Mouse (Mus musculus): ENCODE measurements around the gene Kcnq1. TPM values are rescaled to one million over a fixed set of nuclear protein-coding genes. Genes with fewer than 3 reads are reported as not detected.

The Kcnq1 gene
- polyA plus RNA-seq, 1 experiment = 0.79 TPM

DNA sequence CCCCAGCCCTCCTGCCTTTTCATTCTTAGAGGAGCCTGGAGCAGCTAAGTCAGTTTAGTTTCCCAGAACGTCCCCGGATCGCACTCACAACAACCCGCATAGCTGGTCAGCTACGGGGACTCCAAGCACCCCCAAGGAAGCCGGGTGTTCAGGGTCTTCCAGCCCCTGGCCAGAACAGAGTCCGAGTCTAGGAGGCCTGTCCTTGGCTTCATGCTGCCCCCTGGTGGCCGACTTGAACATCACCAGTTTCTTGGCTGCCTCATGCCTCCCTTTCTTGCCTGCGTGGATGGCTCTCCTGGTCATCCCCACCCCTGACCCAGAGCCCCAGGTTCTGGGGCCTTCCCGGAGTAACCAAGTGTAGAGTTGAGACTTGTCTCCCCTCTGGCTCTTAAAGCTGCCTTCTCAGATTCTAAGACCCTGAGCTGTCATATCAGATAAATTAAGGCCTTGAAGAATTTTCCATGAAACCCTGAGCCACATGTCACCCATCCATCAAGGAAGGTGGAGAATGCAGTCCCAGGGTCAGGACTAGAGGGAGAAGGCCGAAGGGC, 357.8 kb downstream of the Kcnq1 start:
- no peak overlapping the region for H3K27ac ChIP-seq (ENCODE audit: insufficient read depth, low read length)
- TF ChIP-seq CTCF (IDR thresholded peaks at IDR 0.05; ENCODE audit: extremely low read depth, insufficient read depth, low read length) (peak; percentile 82), POLR2A (IDR thresholded peaks at IDR 0.05; ENCODE audit: extremely low read depth, insufficient read depth, low read length) (no peak)
- no peak overlapping the region for H3K4me3 ChIP-seq (ENCODE audit: insufficient read depth, low read length)
- no peaks in the 10 kb centered on the region for H3K4me1 ChIP-seq (ENCODE audit: control insufficient read depth, insufficient read depth, low read length)

DNA sequence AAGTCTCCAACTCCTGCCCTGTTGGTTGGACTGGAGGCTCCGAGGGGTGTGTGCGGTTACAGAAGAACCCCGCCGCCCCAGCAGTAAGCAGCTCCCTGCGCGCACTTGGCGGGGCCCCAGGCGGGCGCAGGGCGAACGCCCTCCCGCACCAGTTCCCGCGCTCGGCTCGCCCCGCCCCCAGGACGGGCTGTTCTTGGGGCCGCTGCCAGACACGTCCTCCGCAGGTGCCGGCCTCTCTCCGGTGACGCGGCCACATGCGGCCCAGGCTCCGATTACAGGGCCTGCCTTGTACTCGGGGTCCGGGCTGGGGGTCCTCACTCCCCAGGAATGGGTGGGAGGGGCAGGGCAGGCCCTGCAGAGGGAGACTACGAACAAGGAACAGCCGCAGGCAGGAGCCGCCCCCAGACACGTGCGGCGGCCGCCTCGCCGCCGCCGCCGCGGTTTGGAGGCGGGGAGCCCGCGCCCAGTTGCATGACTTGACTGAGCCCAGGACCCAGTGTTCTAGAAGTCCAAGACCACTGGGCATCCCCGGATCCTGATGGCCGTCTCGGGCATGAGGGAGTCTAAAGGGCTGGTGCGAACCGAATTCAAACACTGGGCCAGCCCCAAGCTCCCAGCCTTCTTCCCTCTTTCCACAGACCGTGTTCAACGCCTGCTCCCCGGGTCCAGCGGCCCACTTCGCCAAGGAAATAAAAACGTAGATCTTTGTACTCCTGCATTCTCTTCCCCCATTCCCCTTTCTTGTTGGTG, 358.8 kb downstream of the Kcnq1 start:
- no peak for TF ChIP-seq CTCF (IDR thresholded peaks at IDR 0.05; ENCODE audit: extremely low read depth, insufficient read depth, low read length)
- TF ChIP-seq POLR2A (IDR thresholded peaks at IDR 0.05; ENCODE audit: extremely low read depth, insufficient read depth, low read length) = no peak
- Histone ChIP-seq H3K4me3 (ENCODE audit: insufficient read depth, low read length) (no peak overlapping the region), H3K27ac (ENCODE audit: insufficient read depth, low read length) (no peak overlapping the region), H3K4me1 (ENCODE audit: control insufficient read depth, insufficient read depth, low read length) (no peaks in the 10 kb centered on the region)

DNA sequence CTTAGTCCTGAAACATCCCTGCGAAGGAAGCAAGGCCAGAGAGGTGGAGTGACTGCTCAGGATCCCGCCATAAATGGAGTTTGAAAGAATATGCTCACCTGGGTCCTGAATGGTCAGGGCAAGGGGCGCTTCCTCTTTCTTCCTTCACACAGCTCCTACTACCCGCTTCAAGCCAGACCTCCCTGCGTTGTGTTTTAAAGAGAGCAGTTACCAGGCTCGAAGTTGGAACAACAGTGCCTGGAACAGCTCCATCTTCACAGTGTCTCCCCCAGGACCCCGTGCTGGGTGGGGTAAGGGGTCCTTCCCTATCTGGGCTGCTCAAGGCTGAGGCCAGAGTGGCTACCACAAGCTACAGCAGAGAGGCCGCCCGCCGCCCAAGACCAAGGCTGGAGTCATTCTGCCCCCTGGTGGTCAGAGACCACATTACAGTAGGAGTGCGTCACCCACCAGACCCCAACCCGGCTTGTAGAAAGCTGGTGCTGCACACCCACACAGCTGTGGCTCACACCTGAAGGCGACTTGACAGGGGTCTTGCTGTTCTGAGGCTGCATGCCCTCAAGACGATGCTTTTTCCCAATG, 360.0 kb downstream of the Kcnq1 start:
- TF ChIP-seq POLR2A (IDR thresholded peaks at IDR 0.05; ENCODE audit: extremely low read depth, insufficient read depth, low read length) (no peak), CTCF (IDR thresholded peaks at IDR 0.05; ENCODE audit: extremely low read depth, insufficient read depth, low read length) (peak; percentile 85)
- Histone ChIP-seq H3K4me3 (ENCODE audit: insufficient read depth, low read length) (no peak overlapping the region), H3K4me1 (ENCODE audit: control insufficient read depth, insufficient read depth, low read length) (no peaks in the 10 kb centered on the region), H3K27ac (ENCODE audit: insufficient read depth, low read length) (no peak overlapping the region)

DNA sequence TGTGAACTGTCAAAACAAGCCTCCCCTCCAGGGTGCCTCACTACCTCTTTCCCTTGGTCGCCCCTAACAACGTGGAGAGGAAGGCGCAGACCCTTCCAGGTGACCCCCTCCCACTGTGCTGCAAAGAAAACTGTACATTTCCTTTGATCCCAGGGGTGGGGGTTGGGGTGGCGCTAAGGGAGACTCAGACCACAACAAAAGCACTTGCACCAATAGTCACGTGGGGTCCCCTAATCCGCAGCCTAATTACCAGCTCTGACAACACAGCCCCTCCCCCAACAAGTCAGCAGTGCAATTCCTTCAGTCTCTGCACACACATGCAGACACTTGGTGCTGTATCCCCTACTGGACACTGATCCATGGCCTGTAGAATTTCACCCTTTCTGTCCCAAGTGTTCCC, 361.6 kb downstream of the Kcnq1 start:
- H3K27ac ChIP-seq (ENCODE audit: insufficient read depth, low read length) = no peak overlapping the region
- H3K4me3 ChIP-seq (ENCODE audit: insufficient read depth, low read length) = no peak overlapping the region
- no peak for TF ChIP-seq CTCF (IDR thresholded peaks at IDR 0.05; ENCODE audit: extremely low read depth, insufficient read depth, low read length)
- no peak for TF ChIP-seq POLR2A (IDR thresholded peaks at IDR 0.05; ENCODE audit: extremely low read depth, insufficient read depth, low read length)
- H3K4me1 ChIP-seq (ENCODE audit: control insufficient read depth, insufficient read depth, low read length) = no peaks in the 10 kb centered on the region

DNA sequence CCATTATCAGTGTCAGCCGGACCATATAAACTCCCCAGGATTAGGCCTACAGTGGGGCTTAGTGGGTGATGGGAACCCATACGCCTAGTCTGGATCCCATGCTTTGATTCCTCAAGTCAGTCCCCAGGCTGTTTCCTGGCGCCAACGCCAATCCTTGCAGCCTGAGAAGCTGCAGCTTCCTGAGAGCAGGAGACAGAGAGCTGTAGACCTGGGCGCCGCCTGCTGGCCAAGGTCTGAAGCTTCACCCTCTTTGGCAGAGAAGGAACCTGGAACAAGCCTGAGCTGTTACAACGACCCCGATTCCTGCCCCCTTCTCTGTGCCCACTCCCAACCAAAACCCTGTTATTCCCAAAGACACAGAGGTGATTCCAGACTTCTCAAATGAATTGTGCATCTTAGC, 363.8 kb downstream of the Kcnq1 start:
- no peak overlapping the region for H3K4me3 ChIP-seq (ENCODE audit: insufficient read depth, low read length)
- TF ChIP-seq CTCF (IDR thresholded peaks at IDR 0.05; ENCODE audit: extremely low read depth, insufficient read depth, low read length) (peak; percentile 77), POLR2A (IDR thresholded peaks at IDR 0.05; ENCODE audit: extremely low read depth, insufficient read depth, low read length) (no peak)
- no peaks in the 10 kb centered on the region for H3K4me1 ChIP-seq (ENCODE audit: control insufficient read depth, insufficient read depth, low read length)
- H3K27ac ChIP-seq (ENCODE audit: insufficient read depth, low read length) = no peak overlapping the region

DNA sequence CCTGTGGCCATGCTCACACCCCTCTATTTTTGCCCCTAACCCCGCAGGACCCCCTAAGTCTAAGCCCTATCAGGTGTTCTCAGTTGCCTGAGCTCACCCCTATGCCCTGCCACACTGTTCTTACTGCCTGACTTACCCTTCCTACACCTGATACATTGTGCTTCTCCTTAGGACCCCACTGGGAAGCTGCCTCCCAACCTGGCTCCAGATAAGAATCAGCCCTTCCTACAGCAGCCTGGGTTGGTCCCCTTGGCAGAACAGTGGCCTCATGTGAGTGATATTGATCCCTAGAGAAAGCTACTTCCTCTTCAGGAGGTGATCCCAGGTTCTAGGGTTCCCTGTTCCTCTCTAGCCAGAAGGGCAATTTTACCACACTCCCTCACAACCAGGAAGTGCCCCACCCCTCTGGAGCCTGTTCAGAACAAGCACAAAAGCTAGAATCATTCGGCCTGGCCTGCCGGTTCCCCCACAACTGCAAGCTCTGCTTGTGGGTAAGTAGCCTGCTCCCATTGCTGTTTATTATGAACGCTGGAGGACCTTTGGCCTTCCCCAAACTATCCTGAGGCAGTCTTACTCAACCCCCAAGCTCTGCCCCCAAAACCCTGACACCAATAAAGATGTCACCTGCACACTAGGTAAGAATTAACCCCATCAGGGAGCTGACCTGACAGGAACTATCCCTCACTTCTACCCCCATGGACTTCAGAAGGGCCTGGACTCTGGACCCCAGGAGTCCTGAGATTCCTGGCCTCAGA, 367.4 kb downstream of the Kcnq1 start, which contains the start of gene Slc22a18:
Gene Slc22a18, plus strand, starts transcription at position 390 of the 755 bp plus-strand sequence.
- H3K4me1 ChIP-seq (ENCODE audit: control insufficient read depth, insufficient read depth, low read length) = no peaks in the 10 kb centered on the region
- TF ChIP-seq CTCF (IDR thresholded peaks at IDR 0.05; ENCODE audit: extremely low read depth, insufficient read depth, low read length) (no peak), POLR2A (IDR thresholded peaks at IDR 0.05; ENCODE audit: extremely low read depth, insufficient read depth, low read length) (no peak)
- no peak within 1 kb of the TSS for H3K27ac ChIP-seq (ENCODE audit: insufficient read depth, low read length)
- no peak within 1 kb of the TSS for H3K4me3 ChIP-seq (ENCODE audit: insufficient read depth, low read length)

DNA sequence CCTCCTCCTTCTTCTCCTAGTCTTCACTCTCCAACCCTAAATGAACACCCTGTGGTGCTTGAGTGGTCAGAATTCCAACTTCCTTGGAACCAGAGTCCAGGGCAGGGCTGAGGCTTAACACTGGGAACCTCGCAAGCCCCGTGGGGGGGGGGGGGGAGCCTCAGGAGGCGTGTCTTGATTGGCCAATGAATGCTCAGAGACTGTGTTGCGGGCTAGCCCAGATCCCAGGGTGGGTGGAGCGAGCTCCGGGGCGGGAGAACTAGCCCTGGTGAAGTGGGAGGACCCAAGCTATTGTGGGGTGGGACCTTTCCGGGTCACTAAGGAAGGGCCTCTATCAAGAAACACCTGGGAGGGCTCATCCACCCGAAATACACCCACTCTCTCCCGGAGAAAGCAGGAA, 368.6 kb downstream of the Kcnq1 start:
- Histone ChIP-seq H3K27ac (ENCODE audit: insufficient read depth, low read length) (no peak overlapping the region), H3K4me1 (ENCODE audit: control insufficient read depth, insufficient read depth, low read length) (no peaks in the 10 kb centered on the region), H3K4me3 (ENCODE audit: insufficient read depth, low read length) (no peak overlapping the region)
- no peak for TF ChIP-seq CTCF (IDR thresholded peaks at IDR 0.05; ENCODE audit: extremely low read depth, insufficient read depth, low read length)
- no peak for TF ChIP-seq POLR2A (IDR thresholded peaks at IDR 0.05; ENCODE audit: extremely low read depth, insufficient read depth, low read length)

DNA sequence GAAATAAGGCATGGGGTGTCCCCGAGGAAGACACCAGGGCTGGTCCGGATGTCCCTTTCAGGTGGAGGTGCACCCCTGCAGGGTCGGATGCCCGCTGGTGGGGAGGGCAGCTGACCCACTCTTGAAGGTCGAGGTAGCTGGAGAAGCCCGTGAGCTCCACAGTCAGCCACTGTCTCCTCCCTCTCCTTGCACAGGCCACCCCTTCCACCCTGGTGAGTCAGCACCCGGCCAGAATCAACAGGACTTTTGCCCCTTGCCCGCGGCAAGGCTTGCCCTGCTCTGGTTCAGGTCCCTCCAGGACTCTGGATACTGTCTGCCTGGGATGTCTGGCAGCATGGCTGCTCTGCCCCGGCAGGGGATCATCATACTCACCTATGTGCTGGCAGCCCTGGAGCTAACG, 369.7 kb downstream of the Kcnq1 start:
- H3K27ac ChIP-seq (ENCODE audit: insufficient read depth, low read length) = no peak overlapping the region

More for the DNA sequence above, 369.7 kb downstream of the Kcnq1 start:
- H3K4me1 ChIP-seq (ENCODE audit: control insufficient read depth, insufficient read depth, low read length) = no peaks in the 10 kb centered on the region
- TF ChIP-seq POLR2A (IDR thresholded peaks at IDR 0.05; ENCODE audit: extremely low read depth, insufficient read depth, low read length) (no peak), CTCF (IDR thresholded peaks at IDR 0.05; ENCODE audit: extremely low read depth, insufficient read depth, low read length) (no peak)
- no peak overlapping the region for H3K4me3 ChIP-seq (ENCODE audit: insufficient read depth, low read length)

Other genes with a start within 250 kb of the Kcnq1 start
- gene Th, start 175.2 kb upstream of the Kcnq1 start, polyA plus RNA-seq (2012; rRNA removed) = 1.7 and 1.8 TPM in 2 replicates
- 0.51 and 0.81 TPM in 2 replicates for gene Ascl2, start 137.1 kb upstream of the Kcnq1 start, polyA plus RNA-seq (2012; rRNA removed)
- 0.26 and 0.44 TPM in 2 replicates for gene Tspan32, start 101.3 kb upstream of the Kcnq1 start, polyA plus RNA-seq (2012; rRNA removed)
- 638 and 653 TPM in 2 replicates for gene Cd81, start 53.6 kb upstream of the Kcnq1 start, polyA plus RNA-seq (2012; rRNA removed)
- 71.6 and 74.4 TPM in 2 replicates for gene Tssc4, start 37.1 kb upstream of the Kcnq1 start, polyA plus RNA-seq (2012; rRNA removed)
- not detected in 2 replicates for gene Trpm5, start 11.7 kb upstream of the Kcnq1 start, polyA plus RNA-seq (2012; rRNA removed)